Mouse (Mus musculus): ENCODE measurements at regions not wholly inside any gene's neighbourhood (a gene's known extent, or its start where the extent isn't known, plus 50 kb on each side); places are given as distances from the start of the nearest gene placed in this dataset.

DNA sequence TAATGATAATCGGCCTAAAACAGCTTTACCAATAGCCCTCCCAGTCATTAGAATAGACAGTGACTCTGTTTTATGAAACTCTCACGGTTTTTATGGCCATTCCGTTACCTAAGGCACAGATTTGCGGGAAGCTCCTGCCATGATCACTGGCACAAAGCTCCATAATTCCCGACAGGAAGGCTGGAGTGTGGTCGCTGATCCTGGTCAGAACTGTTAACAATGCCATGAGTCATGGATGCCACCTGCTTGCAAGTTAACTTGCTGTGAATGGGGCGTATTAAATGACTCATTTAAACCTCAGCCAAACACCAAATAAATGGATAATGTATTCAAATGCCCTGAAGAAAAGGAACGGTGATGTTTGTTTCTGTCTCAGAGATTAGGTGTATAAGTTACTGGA, 559.9 kb upstream of the Map3k7 start:
- DNase-seq, result no peak

DNA sequence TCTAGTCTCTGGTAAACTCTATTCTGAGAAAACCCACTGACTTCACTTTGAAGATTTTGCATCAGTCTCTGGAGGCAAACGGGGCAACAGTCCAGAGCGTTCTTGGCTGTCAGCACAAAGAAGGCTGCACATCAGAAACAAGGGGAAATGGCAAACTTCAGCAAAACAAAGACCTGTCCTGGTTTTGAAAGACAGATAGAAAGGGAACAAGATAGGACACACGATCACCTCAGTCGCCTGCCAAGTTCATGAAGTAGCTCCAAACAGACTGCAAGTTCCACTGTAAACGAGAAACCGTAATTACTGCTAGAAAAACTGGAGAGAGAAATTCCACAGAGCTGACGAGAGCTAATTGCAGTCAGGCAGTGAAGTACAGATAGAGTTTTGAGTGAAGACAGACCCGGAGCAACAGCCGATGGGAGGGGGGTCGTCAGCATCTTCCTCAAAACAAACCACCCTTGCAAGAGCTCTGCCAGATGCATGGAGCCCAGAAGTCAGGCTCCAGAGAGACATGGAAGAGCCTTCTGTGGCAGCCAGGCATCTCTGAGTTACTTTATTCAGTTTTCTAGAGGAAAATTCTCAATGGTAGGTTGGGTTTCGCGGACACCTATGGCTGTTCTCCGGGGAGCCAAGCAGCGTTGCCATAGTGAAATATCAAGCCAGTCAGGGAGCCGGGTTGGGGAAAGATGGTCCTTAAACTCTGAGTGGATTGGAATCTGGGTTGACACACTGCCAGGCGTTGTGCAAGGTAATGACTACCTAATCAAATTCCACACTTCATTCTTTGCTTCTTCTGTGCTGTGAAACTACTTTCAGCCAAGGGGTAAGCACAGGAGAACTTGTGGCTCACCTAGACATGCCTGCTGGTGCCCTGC, 558.8 kb upstream of the Map3k7 start:
- no peak for DNase-seq

DNA sequence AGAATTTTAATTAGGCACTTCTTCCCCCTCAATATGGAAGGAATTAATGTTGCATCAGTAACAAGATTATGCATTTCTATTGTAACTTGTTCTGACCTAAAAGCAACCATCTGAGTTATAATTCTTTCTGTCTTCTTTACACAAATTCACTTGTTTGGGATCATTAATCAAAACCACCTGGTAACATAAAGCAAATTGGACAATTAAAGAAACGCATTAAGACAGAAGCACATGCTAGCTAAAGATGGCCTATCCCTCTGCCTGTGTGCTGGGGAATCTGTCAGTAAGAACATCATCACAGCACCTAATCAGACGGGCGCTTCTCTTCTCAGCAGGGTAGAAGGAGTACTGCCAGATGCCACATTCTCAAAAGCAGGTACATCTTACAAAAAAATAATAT, 553.7 kb upstream of the Map3k7 start:
- no peak for DNase-seq

DNA sequence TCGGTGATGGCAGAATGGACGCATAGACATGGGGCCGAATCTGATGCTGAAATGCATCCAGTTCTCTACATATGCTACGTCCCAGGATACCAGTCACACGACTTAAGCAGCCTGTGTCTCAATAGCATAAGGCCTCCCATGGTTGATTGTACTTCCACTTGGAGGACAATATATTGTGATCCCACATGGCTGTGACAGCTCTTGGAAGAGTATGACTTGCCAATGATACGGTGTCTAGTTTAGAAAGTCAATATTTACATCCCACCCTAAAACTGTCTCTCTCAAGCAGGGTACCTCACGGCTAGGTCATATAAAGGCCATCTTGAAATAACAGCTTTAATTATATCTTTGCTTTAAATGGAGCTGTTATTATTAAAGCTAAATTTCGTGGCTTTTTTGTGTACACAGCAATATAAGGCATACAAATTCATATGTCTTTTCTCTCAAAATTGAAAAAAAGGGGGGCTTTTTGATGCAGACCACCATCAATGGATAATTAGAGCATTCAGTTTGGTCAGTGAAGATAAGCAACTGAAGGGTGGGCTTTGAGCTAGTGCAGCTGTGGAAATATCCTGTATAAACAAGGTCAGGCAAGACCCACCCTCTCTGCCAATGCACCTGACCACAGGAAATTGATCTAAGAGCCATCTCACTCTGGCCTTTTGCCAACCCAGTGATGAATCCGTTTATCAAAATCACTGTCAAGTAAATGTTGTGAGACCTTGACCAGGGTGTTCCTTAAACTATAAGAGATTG, 551.9 kb upstream of the Map3k7 start:
- DNase-seq, result no peak

DNA sequence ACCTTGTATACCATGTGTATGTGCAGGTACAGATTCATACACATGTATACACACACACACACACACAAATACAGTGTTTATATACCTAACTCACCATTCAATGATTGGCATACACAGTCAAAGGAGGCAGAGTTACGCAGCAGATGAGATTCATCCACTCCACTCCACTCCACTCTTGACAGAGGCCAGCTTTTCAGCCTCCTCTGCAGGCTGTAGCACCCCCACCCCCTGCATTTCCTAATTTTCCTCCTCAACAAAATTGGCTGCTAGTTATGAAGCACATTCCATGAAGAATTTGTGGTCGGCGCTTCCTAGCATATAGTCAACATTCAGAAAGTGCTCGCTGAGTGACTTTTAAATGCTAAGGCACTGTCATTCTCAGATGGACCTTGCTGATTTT, 546.7 kb upstream of the Map3k7 start:
- DNase-seq, result no peak

DNA sequence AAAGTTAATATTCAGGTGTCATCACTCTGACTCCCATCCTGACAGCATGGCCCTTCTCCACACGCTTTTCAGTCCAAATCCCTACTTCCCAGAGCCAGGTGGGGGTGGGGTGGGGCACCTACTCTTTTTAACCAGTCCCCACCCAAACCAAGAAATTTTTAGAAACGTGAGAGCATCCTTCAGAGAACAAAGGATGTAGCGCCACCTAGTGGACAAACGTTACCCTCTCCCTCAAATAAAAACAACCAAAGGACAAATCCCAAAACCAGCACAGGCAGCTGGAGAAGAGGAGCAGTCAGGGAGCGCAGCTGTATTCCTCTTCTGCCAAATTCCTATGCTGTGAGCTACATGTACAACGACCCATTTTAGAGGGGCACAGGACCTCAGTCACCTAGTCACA, 544.7 kb upstream of the Map3k7 start:
- DNase-seq, result no peak

DNA sequence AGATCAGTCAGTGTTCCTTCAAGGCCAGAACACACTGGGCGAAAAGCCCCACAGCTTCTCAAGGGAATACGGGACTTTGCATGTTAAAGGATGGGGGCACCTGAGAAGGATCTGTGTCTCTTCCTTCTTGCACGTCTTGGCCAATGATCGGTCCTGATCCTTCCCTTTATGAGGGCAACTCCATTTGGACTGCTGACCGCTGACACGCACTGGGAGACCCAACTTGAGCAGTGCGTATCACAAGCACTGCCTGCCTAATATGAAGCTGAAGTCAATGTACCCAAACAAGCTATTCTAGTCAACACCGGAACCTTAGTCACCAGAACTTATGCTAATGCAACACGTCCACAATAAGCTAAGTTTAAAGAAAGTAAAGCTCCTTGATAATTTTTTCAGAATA, 543.7 kb upstream of the Map3k7 start:
- no peak for DNase-seq

DNA sequence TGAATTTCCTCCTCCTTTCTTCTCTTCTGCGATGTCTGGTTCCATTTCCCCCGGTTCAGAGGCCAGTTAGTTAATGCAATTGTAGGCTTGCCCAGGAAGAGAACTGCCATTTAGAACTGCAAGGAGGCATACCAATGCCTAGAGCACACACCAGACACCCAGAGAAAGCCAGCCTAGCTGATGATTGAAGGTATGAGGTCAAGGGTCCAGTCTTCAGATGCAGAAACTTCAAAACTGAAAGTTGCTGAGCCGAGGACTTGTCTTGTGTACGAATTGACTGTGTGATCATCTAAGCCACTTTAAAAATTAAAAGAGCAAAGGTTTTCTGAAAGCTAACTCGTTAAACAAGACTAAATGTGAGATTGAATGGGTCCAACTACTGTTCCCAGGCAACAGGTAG, 542.5 kb upstream of the Map3k7 start:
- DNase-seq, result no peak

DNA sequence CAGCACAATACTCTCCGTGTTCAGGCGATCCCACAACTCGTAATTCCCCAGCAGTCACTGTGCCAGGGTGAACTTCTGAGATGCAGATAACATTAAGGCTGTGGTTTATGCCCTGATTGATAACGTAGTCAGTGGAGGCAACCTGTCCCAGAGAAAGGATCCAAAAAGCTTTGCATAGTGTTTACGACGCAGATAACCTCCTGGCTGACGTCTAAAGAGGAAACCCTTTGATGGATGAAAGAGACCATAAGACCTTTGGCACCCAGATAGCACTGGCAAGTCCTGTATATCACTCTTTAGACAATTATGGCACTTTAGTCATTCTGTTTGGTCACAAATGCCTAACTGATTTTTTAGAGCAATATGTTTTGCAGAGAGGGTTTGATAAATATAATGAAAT, 538.8 kb upstream of the Map3k7 start:
- no peak for DNase-seq

DNA sequence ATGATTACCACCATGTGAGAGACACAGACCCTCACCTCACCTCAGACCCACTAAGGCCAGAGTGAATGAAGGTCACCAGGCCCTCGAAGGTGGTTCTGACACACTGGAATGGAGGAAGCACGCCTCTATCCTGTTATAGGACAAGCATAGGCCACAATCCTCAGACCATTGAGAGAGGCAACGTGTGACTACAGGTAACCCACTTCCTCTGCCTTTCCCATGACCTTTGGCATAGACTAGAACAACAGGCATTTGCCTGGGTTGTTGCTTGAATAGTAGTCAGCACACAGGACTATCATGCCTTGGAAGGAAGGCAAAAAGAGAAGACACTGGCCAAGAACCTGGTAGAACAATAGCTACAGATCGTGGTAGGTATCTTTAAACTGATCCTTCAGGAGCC, 538.2 kb upstream of the Map3k7 start:
- no peak for DNase-seq

DNA sequence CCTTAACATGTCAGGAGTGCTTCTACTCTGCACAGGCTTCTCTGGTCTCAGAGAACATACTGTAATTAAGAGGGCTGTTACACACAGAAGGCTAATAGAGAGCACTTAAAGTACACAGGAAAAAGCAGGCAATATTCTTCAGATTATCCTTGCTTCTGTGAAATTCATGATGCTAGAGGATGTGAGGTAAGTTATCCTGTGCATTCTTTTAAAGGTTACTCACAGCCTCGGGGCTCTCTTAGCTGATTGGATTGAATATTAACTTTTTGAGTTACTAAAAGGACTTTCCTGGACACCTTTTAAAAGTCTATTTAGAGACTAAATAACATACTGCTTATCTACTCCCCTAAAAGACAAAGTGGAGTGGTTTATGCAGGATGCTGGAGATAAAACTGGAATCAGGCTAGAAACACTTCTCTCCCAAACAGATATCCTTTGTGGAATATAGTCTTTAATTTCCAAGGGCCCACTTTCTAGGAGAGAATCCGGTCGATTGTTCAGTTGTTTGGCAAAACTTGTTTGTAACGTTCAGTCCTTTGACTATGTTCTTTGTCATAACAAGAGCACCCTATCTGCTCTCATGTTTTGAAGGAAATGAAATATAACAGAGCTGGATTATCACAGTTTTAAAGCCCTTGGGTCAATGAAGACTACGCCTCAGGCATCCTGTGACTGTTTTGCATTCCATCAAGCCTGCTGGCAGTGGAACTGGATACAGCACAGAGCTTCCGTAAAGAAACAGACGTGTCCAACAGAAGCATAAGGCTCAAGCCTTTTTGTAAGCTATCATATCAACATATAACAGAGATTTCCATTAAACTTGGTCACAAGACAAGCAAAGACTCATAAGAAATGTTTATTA, 537.5 kb upstream of the Map3k7 start:
- no peak for DNase-seq

DNA sequence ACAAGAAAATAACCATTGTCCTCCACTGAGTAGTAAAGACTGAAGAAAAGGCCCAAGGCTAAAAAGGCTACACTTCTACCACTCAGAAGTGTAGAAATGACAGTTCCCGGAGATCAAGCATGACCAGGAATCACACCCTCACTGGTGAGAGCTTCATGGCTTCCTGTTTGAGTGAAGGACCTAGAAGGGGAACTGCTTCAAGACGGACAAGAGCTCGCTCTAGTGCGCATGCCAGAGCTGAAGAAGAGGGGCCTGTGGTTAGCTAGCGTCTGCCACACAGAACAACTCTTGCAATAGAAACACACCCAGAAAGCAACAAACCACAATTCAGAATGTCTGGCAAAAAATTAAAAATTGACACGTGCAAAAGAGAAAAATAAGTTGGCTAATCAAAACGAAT, 530.0 kb upstream of the Map3k7 start:
- no peak for DNase-seq

DNA sequence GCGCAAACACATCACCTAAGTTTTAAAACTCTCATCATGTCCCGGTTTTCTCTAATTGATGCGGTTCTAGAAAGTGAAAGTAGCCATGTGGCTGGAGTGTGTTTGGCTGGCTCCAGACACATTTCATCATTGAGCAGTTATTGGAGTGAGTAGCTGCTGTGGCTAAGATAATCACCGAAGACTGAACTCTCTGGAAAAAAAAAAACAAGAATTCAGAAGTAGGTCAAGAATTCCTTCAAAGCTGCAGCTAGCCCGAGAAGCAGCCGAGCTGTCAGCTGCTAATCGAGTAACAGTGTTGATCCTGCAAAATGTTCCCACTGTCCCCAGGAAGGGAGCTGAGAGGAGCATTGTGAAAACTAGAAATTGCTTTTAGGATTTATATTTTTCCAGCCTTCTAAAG, 509.0 kb upstream of the Map3k7 start:
- no peak for DNase-seq

DNA sequence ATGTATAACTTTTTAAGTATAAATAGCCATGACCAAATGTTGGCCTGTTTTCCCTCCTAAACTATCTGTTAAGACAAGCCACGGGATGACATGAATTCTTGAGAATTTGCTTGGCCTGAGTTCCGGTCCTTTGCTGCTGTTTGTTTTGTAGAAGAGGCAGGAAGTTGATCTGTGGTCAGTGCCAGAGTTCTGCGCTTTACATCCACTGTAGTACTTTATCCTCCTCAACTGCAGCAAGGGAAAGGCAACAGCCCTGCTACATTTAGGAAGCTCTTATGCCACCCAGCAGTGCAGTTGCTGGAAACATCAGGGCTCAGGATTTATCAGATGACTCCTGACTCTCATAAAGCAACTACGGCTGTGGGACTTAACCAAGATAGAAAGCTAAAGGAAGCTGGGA, 508.4 kb upstream of the Map3k7 start:
- DNase-seq, result no peak

DNA sequence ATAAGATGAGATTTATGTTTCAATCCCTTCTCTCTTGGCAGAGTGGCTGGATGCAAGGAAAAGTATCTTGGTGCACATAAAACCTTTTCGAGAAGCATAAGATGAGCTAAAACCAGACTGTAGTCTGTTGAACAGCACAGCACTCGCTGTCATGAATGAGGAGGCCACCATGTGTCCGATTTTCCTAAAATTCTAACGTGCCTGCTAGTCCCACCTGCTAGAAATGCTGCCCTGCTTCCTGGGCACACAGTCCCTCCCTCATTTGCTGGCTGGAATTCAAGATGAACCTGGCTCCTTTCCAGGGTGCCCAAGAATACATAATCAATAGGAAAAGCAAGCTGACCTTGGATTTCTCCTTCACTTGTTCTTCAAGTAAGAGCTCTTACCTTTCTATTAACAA, 501.4 kb upstream of the Map3k7 start:
- DNase-seq, result no peak

DNA sequence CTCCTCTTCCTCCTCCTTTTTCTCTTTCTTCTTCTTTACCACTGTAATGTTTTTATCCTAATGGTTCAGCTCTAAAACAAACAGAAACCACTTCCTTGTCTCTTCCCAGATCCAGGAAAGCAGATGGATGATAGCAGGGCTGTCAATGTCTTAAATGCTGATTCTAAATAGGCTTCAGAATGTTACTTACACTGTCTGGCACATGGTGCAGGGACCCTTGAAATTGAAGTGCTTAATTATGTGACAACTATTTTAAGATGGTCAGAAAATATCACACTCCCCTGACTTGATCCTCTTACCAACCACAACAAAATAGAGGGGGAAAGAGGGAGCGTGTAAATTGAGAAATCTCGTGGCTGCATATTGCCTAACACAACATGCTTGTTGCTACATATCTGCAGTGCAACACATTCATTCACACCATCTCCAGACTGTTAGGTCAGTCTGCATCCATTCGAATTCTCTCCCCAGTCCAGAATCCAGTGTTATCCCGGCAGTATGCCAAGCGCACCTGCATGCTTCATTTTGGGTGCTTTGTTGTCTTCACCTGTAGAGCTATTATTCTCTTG, 500.7 kb upstream of the Map3k7 start:
- DNase-seq, result no peak

DNA sequence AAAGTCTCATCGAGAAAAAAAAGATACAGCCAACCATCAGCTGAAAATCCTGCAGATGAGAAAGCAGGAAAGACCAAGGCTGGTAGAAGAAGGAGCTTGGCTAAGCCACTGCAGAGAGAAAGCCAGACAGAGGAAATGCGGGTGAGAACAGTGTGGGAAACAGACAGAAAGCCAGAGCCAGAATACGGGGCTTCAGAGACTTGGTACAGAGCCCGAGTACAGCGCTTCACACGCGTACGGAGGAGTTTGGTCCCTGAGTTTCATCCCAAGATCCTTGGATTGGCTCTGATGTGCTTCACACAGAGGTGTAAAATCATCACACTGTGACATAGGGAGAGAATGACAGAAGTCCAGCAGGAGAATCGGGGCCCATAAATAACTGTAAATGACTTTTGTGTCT, 495.6 kb upstream of the Map3k7 start:
- no peak for DNase-seq

DNA sequence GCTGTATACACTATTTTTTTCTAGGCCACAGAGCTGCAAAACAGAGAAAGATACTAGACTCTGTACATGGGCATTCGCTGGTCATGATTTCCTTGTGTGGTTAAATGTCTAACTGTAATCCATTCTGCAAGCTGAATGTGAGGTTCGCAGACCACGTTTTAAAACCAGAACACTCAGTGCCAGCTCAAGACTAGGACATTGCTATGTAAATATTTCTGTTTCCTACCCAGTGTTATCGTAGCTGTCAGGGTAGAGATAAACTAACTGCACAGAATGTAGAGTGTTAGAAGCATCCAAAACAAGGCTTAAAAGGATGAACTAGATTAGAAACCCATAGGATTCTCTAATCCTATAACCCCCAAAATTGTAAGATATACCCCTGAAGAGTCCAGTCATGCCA, 494.1 kb upstream of the Map3k7 start:
- DNase-seq, result no peak

DNA sequence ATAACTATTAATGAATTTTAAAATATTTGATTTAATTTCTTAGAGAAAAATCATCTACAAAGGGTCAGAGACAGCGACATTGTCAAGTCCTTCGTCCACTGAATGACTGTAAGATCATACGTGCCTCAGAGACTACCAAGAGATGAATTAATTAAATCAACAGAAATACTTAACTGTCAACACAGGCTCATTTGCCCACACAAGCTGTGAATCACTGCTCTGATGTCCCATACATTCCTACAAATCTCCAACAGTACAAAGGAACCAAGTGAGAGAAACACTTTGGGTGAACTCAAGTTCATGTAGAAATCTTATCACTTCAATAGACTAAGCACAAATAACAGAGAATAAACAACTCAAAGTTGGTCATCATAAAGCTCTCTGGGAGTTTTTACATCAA, 471.4 kb upstream of the Map3k7 start:
- no peak for DNase-seq

DNA sequence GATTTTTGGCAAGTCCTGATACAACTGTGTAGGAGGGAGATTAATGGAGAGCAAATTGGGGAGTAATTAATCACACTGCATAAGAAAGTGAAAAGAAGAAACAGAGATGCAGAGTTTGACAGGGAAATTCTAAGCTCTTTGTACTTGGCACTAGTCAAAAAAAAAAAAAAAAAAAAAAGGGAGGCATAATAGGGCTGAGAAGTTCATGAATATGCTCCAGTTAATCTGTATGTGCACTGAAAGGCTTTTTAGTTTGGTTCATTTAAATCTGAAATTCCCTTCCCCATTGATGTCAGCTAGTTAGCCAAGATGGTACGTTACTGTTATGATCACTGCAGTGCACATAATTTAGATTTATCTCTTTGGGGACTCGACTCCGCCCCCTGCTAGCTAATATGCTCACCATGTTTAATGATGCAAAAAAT, 470.8 kb upstream of the Map3k7 start:
- no peak for DNase-seq

DNA sequence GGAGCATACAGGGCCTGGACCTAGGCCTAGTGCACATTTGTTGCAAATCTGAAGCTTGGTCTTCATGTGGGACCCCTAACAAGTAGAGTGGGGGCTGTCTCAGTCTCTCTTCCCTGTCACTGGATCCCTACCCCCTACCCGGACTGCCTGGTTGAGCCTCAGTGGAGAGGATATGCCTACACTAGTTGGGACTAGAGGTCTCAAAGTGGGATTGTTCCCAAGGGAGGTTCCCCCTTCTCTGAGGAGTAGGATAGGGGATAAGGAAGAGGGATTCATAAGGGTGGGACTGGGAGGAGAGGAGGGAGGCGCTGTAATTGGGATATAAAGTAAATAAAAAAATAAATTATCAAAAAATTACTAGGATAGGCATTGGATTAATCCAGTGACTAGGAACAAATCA, 464.0 kb upstream of the Map3k7 start:
- DNase-seq, result no peak

DNA sequence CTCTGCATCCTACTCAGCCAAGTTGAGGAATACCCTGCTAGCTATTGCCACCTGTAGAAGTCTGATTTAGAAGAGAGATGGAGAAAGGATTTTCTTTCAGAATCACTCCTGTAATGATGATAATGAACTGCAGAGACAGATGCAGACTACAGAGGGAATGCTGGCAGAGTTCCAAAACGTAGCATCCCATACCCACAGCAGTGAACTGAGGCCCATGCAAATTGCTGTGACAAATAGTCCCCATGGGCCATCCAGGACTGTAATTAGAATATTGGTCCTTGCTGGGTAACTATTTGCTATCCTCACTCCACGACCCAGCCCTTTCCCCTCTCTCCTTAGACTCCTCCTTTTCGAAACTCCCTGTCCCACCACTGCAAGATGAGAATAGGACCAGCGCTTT, 463.5 kb upstream of the Map3k7 start:
- no peak for DNase-seq

DNA sequence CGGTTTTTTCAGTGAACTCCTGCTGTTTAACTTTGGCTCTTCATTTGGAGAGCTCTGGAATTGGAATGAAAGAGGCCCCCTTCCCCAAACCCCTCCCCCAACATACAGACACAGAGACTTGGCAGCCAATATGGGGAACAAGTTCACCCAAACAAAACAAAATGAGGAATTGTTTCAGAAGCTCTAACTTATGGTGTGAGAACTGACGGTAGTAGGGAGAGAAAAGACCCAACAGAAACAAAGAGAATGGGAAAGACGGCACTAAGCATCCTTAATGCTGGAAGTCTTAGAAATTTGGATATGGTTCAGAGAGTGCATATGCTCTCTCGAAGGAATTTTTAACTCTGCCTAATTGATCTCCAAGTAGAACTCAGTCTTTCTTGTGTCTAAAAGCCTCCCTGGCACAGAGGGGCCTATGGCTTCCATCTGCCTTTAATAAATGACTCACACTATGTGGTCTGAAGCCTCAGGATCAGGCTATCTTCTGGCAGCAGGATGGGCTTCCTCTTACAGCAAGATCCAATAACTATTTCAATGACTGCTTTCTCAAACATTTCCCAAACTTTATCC, 438.2 kb upstream of the Map3k7 start:
- no peak for DNase-seq
